Mouse (Mus musculus): Measurements from ENCODE around the gene Slc30a5. TPM values are rescaled to one million over a fixed set of nuclear protein-coding genes. Genes with fewer than 3 reads are reported as not detected.
A peak's percentile ranks its signal among the peaks of the same experiment; 100 is the strongest.

Gene Slc30a5
- polyA plus RNA-seq, 1 experiment = 20.9 TPM

DNA sequence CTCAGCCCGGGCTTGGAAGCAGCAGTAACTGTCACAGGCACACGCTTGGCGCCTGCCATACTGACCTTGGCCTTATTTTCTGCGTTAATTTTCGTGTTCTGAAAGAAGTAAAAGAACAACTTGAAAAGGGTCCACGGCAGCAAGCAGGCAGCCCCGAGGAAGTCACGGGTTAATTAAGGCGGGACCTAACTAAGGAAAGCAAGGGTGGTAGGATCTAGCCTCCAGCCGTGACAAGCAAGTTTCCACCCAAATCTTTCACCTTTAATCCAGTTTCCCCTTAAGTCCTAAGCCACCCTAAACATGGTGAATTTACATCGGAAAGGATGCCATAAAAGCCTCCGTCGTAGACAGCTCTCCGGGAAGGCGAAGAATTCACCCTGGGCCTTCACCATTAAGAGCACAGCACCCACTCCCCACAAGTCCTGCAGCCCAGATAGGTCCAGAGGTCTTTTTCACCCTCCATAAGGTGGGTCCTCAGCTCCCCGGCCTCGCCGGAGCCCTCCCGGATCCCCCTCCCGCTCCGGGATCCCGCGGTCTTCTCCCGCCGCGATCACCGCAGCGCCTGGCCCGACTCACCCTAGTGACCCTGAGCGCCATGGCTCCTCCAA lies 47.3 kb downstream of the Slc30a5 start:
- peak overlapping the region; percentile 80 for H3K4me2 ChIP-seq (ENCODE audit: low read depth)
- H3K36me3 ChIP-seq (ENCODE audit: control insufficient read depth, insufficient read depth) = peaks cover 15% of the 10 kb centered on the region
- no peak overlapping the region for H3ac ChIP-seq (ENCODE audit: control insufficient read depth, insufficient read length)
- TF ChIP-seq POLR2AphosphoS2 (IDR thresholded peaks at IDR 0.05; ENCODE audit: insufficient read length, low read depth) = no peak
- no peak for TF ChIP-seq CEBPB (IDR thresholded peaks at IDR 0.05; ENCODE audit: insufficient read depth, poor library complexity, severe bottlenecking)
- no peak for TF ChIP-seq SRF (IDR thresholded peaks at IDR 0.05; ENCODE audit: control insufficient read depth, insufficient read length, low read depth)
- H3K4me3 ChIP-seq = peak overlapping the region; percentile 68
- no peaks in the 10 kb centered on the region for H3K27me3 ChIP-seq (ENCODE audit: control insufficient read depth, insufficient read depth, insufficient read length)
- peaks cover 40% of the 10 kb centered on the region for H3K79me2 ChIP-seq (ENCODE audit: control insufficient read depth, insufficient read depth)

DNA sequence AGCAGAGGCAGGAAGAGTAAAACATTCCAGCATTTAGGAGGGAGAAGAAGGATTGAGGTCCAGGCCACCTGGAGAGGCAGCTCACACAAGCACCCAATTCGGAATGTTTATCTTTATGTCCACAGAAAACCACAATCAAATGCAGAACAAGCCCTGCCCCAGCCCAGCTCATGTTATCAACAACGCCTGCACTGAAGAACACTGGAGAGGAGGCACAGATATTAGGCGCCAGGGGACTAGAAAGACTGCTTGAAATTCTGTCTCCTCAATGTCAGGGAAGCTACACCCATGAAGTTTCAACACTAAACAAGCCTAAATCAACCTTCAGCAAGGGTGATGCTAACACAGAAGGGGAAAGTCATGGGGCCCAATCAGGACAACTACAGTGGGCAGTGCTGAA lies 55.7 kb downstream of the Slc30a5 start:
- peaks cover 8% of the 10 kb centered on the region for H3K79me2 ChIP-seq (ENCODE audit: control insufficient read depth, insufficient read depth)
- peaks cover 13% of the 10 kb centered on the region for H3K36me3 ChIP-seq (ENCODE audit: control insufficient read depth, insufficient read depth)
- no peak overlapping the region for H3K4me3 ChIP-seq
- TF ChIP-seq POLR2AphosphoS2 (IDR thresholded peaks at IDR 0.05; ENCODE audit: insufficient read length, low read depth) (peak; percentile 10), MYOG (IDR thresholded peaks at IDR 0.05; ENCODE audit: control insufficient read depth in 1 of 3, insufficient read depth in 1 of 3, insufficient read length in 2 of 3, low read depth in 2 of 3) (no peak)
- no peak overlapping the region for H3ac ChIP-seq (ENCODE audit: control insufficient read depth, insufficient read length)
- no peak overlapping the region for H3K4me2 ChIP-seq (ENCODE audit: low read depth)
- H3K27me3 ChIP-seq (ENCODE audit: control insufficient read depth, insufficient read depth, insufficient read length) = no peaks in the 10 kb centered on the region

GRCm38 (mm10) chr13:100776710-100777109 lies 56.5 kb downstream of the Slc30a5 start:
- Histone ChIP-seq H3K79me2 (ENCODE audit: control insufficient read depth, insufficient read depth) (peaks cover 6% of the 10 kb centered on the region), H3K4me2 (ENCODE audit: low read depth) (no peak overlapping the region), H3K36me3 (ENCODE audit: control insufficient read depth, insufficient read depth) (peaks cover 8% of the 10 kb centered on the region), H3K27me3 (ENCODE audit: control insufficient read depth, insufficient read depth, insufficient read length) (no peaks in the 10 kb centered on the region), H3ac (ENCODE audit: control insufficient read depth, insufficient read length) (no peak overlapping the region), H3K4me3 (peak overlapping the region; percentile 67)
- TF ChIP-seq POLR2AphosphoS2 (IDR thresholded peaks at IDR 0.05; ENCODE audit: insufficient read length, low read depth) = peak; percentile 9
- TF ChIP-seq SRF (IDR thresholded peaks at IDR 0.05; ENCODE audit: control insufficient read depth, insufficient read length, low read depth) = no peak

DNA sequence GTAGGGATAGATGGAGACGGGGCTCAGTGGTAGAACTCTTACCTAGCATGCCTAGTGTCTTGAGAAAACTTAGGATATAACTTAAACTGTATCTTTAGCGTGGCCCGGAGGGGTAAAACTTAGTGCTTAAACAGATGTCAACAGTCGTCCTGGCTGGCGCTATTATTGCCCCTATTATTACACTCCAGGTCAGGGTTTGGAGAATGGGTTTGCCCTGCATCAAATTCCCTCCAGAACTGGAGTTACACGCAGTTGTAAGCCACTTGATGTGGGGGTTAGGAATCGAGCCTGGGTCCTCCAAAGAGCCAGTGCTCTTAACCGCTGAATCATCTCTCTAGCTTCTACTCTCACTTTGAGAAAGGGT lies 57.2 kb downstream of the Slc30a5 start:
- H3K36me3 ChIP-seq (ENCODE audit: control insufficient read depth, insufficient read depth) = peaks cover 2% of the 10 kb centered on the region
- H3ac ChIP-seq (ENCODE audit: control insufficient read depth, insufficient read length) = no peak overlapping the region
- H3K4me3 ChIP-seq = peak overlapping the region; percentile 67
- no peak for TF ChIP-seq MYOG (IDR thresholded peaks at IDR 0.05; ENCODE audit: control insufficient read depth in 1 of 3, insufficient read depth in 1 of 3, insufficient read length in 2 of 3, low read depth in 2 of 3)
- TF ChIP-seq POLR2AphosphoS2 (IDR thresholded peaks at IDR 0.05; ENCODE audit: insufficient read length, low read depth) = no peak
- no peak for TF ChIP-seq TCF3 (IDR thresholded peaks at IDR 0.05; ENCODE audit: insufficient read length, low read depth)
- no peak for TF ChIP-seq MYOD1 (IDR thresholded peaks at IDR 0.05; ENCODE audit: control insufficient read depth in 1 of 3, insufficient read length in 2 of 3, low read depth in 2 of 3)
- no peak for TF ChIP-seq TCF12 (IDR thresholded peaks at IDR 0.05; ENCODE audit: insufficient read depth, poor library complexity, severe bottlenecking)
- no peak for TF ChIP-seq MAX (IDR thresholded peaks at IDR 0.05; ENCODE audit: low read depth)
- no peak for TF ChIP-seq E2F4 (IDR thresholded peaks at IDR 0.05; ENCODE audit: insufficient read depth)
- no peak for TF ChIP-seq CEBPB (IDR thresholded peaks at IDR 0.05; ENCODE audit: insufficient read depth, poor library complexity, severe bottlenecking)
- no peak for TF ChIP-seq REST (IDR thresholded peaks at IDR 0.05; ENCODE audit: insufficient read depth, insufficient read length)
- no peak for TF ChIP-seq SRF (IDR thresholded peaks at IDR 0.05; ENCODE audit: control insufficient read depth, insufficient read length, low read depth)
- TF ChIP-seq USF1 (IDR thresholded peaks at IDR 0.05; ENCODE audit: low read depth) = no peak
- no peak for TF ChIP-seq POLR2A (IDR thresholded peaks at IDR 0.05; ENCODE audit: insufficient read length, low read depth)
- H3K27me3 ChIP-seq (ENCODE audit: control insufficient read depth, insufficient read depth, insufficient read length) = no peaks in the 10 kb centered on the region
- peak overlapping the region; percentile 89 for H3K4me2 ChIP-seq (ENCODE audit: low read depth)
- peaks cover 6% of the 10 kb centered on the region for H3K79me2 ChIP-seq (ENCODE audit: control insufficient read depth, insufficient read depth)

GRCm38 (mm10) chr13:100775252-100776055 lies 57.8 kb downstream of the Slc30a5 start, which contains the start of gene Cenph:
Gene Cenph, minus strand, starts transcription at chr13:100775899.
- Histone ChIP-seq H3ac (ENCODE audit: control insufficient read depth, insufficient read length) (peak within 1 kb of the TSS; percentile 11), H3K36me3 (ENCODE audit: control insufficient read depth, insufficient read depth) (peaks cover under 1% of the 10 kb centered on the region), H3K27me3 (ENCODE audit: control insufficient read depth, insufficient read depth, insufficient read length) (no peaks in the 10 kb centered on the region), H3K4me2 (ENCODE audit: low read depth) (peak within 1 kb of the TSS; percentile 89), H3K79me2 (ENCODE audit: control insufficient read depth, insufficient read depth) (peaks cover 6% of the 10 kb centered on the region), H3K4me3 (peak within 1 kb of the TSS; percentile 67)
- TF ChIP-seq E2F4 (IDR thresholded peaks at IDR 0.05; ENCODE audit: insufficient read depth) = peak; percentile 99
- no peak for TF ChIP-seq MAX (IDR thresholded peaks at IDR 0.05; ENCODE audit: low read depth)
- TF ChIP-seq REST (IDR thresholded peaks at IDR 0.05; ENCODE audit: insufficient read depth, insufficient read length) = no peak

Measured in myocyte (in vitro differentiated cells).